Mouse (Mus musculus) bone marrow, adult 2 months (tissue): Measurements from ENCODE around the gene Tac2.

Experiments used
- CTCF ChIP-seq: fragments of 200-500 bp; IDR thresholded peaks from 2 replicates; pipeline ENCODE4 v1.5.1; 2011; ENCODE audit warnings: low read length, control low read depth; ENCODE audit not compliant: control insufficient read depth, insufficient read depth
- POLR2A ChIP-seq: fragments of 200-500 bp; IDR thresholded peaks from 2 replicates; pipeline ENCODE4 v1.6.1; 2011; ENCODE audit warnings: low read depth, mild to moderate bottlenecking, control low read depth, low read length, borderline replicate concordance; ENCODE audit not compliant: control insufficient read depth

GRCm38 (mm10) chr10:127739661-127740161 lies 15.4 kb downstream of the Tac2 start:
- TF ChIP-seq CTCF (no peak), POLR2A (no peak)
